Mouse (Mus musculus): ENCODE data around the gene 4931440F15Rik.

DNA sequence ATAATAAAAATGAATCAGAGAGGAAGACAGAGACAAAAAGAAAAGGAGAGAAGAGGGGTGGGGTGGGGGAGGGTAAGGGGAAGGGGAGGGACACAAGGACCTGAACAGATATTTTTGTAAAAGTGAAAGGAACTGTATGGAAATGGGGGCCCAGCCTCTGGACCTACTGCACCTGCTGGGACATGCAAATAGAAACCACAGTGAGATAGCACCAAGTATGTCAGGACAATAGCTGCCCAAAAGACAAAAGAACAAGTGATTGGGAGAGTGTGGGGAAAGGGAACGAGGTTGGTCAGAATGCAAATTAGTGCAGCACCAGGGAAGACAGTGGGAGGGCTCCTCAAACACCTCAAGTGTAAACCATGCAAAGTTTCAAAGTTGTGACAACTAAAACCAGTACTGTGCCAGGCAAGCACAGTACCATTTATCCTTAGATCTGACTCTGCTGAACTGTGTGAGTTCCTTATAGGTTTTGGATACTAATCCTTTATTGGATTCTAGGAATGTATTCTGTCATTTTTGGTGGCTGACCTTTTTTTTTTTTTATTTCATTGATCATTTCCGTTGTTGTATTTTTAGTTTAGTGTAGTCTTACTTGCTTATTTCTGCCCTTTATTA, 46.0 kb downstream of the 4931440F15Rik start:
- TF ChIP-seq GATA1 (IDR thresholded peaks at IDR 0.05; ENCODE audit: low read length) (no peak), TAL1 (IDR thresholded peaks at IDR 0.05; ENCODE audit: low read length) (no peak)
